ENCODE assay signal across 8 mouse cellular contexts in the genomic region with DNA sequence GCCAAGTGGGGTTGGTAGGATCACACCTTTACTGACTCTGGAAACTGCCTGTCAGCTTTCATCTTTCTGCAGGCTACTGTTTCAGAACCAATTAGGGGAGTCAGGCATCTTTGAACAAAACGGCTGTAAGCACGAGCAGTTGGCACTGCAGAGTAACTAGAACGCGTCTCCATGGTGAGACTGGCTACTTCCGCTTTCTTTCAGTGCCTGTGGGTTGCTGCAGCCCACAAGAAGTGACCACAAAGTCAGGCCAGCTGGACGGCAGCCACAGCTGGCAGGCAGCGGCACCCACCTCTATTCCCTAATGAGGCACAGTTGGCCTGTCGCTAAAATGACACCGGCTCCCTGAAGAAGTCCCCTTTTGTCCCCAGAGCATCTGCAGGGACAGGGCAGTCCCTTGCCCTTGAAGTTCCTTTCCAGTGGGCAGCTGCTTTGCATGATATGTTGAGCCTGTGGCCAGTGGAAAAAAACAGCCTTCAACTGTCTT.
DNase-seq lines count a peak whose midpoint lies in the region; ATAC-seq lines count a peak whose summit lies in the region.
"Had no signal": no experiment of that assay in that cellular context is flagged by ENCODE, and none has a peak within 500 bp of the region (broad histone marks: within the 10 kb centered on the region; RNA-seq: fewer than 3 reads in every experiment).

No protein-coding gene starts in this region.

- peak overlapping the region; percentile 16; the same call in 1 of the 2 replicates for H3K4me2 ChIP-seq in neural tube, embryonic 13.5 days
- 0 out of 2 replicates have a peak overlapping the region, but pooled peaks have one; percentile 3 for H3K4me2 ChIP-seq in heart, embryonic 15.5 days
- H3K4me2 ChIP-seq: midbrain, embryonic 12.5 days had no signal

- no peak overlapping the region for H3K4me3 ChIP-seq in neural tube, embryonic 13.5 days
- H3K4me3 ChIP-seq in brown adipose tissue, adult 24 weeks (ENCODE audit: insufficient read depth, low read depth, low read length), result peak overlapping the region; percentile 39; the same call in 1 of the 2 replicates
- no peak overlapping the region for H3K4me3 ChIP-seq in heart, embryonic 15.5 days
- H3K4me3 ChIP-seq: midbrain, embryonic 12.5 days had no signal

- 44% methylated on average over 9 of the region's 9 CpGs for WGBS in neural tube, embryonic 13.5 days
- WGBS in heart, embryonic 15.5 days, result 39% methylated on average over 9 of the region's 9 CpGs

- DNase-seq in neural tube, embryonic 10.5 days (ENCODE audit: extremely low spot score, low spot score), result no peak
- peak; percentile 71 for DNase-seq in left cerebral cortex, adult 11 months (ENCODE audit: low spot score)
- peak; percentile 30 to 75 for DNase-seq in spleen, postnatal 10 days (ENCODE audit: low spot score in 2 of 2)

- ATAC-seq in neural tube, embryonic 13.5 days (ENCODE audit: low read depth), result no peak
- no peak for ATAC-seq in heart, embryonic 15.5 days (replicated peaks; ENCODE audit: insufficient number of reproducible peaks, insufficient read depth, low FRiP score, low read depth)
- peak; percentile 63 for ATAC-seq in megakaryocyte-erythroid progenitor cell, adult 5-6 weeks (replicated peaks; ENCODE audit: low FRiP score, low TSS enrichment, poor library complexity, severe bottlenecking)

- H3K27ac ChIP-seq in neural tube, embryonic 13.5 days (replicated peaks), result no peak overlapping the region; the same call in 1 of the 2 replicates
- H3K27ac ChIP-seq in brown adipose tissue, adult 24 weeks (replicated peaks; ENCODE audit: low read depth, low read length), result peak overlapping the region; percentile 87
- H3K27ac ChIP-seq in heart, embryonic 15.5 days, result 0 out of 2 replicates have a peak overlapping the region, but pooled peaks have one; percentile 2
- H3K27ac ChIP-seq: midbrain, embryonic 12.5 days had no signal

- H3K36me3 ChIP-seq in neural tube, embryonic 13.5 days, result no peaks in the 10 kb centered on the region
- H3K36me3 ChIP-seq in heart, embryonic 15.5 days, result no peaks in the 10 kb centered on the region
- H3K36me3 ChIP-seq: midbrain, embryonic 12.5 days had no signal

- no peaks in the 10 kb centered on the region; the same call in 1 of the 2 replicates for H3K4me1 ChIP-seq in neural tube, embryonic 13.5 days (replicated peaks)
- no peaks in the 10 kb centered on the region for H3K4me1 ChIP-seq in brown adipose tissue, adult 24 weeks (ENCODE audit: control insufficient read depth, insufficient read depth, insufficient read length, low read length)
- peaks cover 7% of the 10 kb centered on the region; the same call in 1 of the 2 replicates for H3K4me1 ChIP-seq in heart, embryonic 15.5 days (replicated peaks)
- H3K4me1 ChIP-seq: midbrain, embryonic 12.5 days had no signal

- no peak overlapping the region for H3K9ac ChIP-seq in neural tube, embryonic 13.5 days
- no peak overlapping the region for H3K9ac ChIP-seq in heart, embryonic 15.5 days
- H3K9ac ChIP-seq: midbrain, embryonic 12.5 days had no signal

- no peaks in the 10 kb centered on the region for H3K27me3 ChIP-seq in neural tube, embryonic 13.5 days
- no peaks in the 10 kb centered on the region for H3K27me3 ChIP-seq in heart, embryonic 15.5 days
- H3K27me3 ChIP-seq: midbrain, embryonic 12.5 days had no signal

- no peaks in the 10 kb centered on the region for H3K9me3 ChIP-seq in neural tube, embryonic 13.5 days
- H3K9me3 ChIP-seq in heart, embryonic 15.5 days (replicated peaks), result no peaks in the 10 kb centered on the region
- H3K9me3 ChIP-seq: midbrain, embryonic 12.5 days had no signal
